ENCODE assay signal across 8 mouse cellular contexts in the genomic region with DNA sequence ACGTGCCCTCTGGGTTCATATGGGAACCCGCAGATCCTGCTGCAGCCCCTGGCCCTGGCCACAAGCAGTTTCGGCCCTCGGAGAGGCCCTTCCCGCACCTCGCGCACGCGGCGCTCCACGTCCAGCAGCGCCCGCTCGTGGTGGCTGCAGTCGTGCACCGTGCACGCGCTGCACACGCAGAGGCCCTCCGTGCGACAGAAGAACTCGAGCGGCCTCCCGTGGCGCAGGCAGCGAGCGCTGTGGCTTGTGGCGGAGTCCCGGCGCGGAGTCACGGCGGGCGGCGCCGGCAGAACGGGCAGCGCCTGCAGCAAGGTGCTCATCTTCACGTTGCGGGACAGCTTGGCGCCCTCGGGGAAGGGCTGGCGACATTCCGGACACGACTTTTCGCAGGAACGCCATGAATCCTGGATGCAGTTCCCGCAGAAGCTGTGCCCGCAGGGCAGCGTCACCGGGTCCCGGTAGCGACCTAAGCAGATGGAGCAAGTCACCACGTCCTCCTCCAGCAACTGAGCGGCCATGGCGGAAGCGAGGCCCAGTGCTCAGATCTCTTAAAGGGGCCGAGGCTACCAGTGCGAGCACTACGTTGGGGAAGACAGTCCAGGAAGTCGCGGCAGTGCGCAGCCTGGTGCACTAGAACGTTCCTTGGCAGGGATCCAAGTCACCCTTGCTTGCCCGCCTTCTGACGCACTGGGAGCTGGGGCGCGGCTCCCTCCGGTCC. TPM values are rescaled to one million over a fixed set of nuclear protein-coding genes. Genes with fewer than 3 reads are reported as not detected.
DNase-seq lines count a peak whose midpoint lies in the region; ATAC-seq lines count a peak whose summit lies in the region.

Gene Trim65 (minus strand): TSS at position 641 of the 718 bp plus-strand sequence.

- H3K4me2 ChIP-seq in intestine, embryonic 15.5 days (replicated peaks): peak within 1 kb of the TSS; percentile 82

- H3K4me3 ChIP-seq in intestine, embryonic 15.5 days (replicated peaks): peak within 1 kb of the TSS; percentile 66

- peak within 1 kb of the TSS; percentile 81 for H3K9ac ChIP-seq in intestine, embryonic 15.5 days

- DNase-seq in adrenal gland, adult 18-20 months (ENCODE audit: low spot score in 2 of 2): peak; percentile 83 to 87
- DNase-seq in embryo, embryonic 11 days: peak; percentile 95
- DNase-seq in gastrocnemius, postnatal 25 days: peak; percentile 88
- DNase-seq in left cerebral cortex, postnatal 14 days (ENCODE audit: low spot score in 2 of 2): peak; percentile 89 to 91
- DNase-seq in right cerebral cortex, postnatal 14 days: peak; percentile 90
- DNase-seq in urinary bladder, postnatal 25 days (ENCODE audit: low spot score): peak; percentile 84

- H3K27ac ChIP-seq in intestine, embryonic 15.5 days: peak within 1 kb of the TSS; percentile 96

- H3K36me3 ChIP-seq in intestine, embryonic 15.5 days: peaks cover 18% of the 10 kb centered on the region

- intact Hi-C loops in left cerebral cortex, postnatal 14 days (cut with DNase I): loop anchor here (1.0 to 5.0 kb wide), 2 partner anchors 43 to 108 kb away; no protein-coding TSS in a partner anchor

- H3K27me3 ChIP-seq in intestine, embryonic 15.5 days (replicated peaks): no peaks in the 10 kb centered on the region

- H3K4me1 ChIP-seq in intestine, embryonic 15.5 days (replicated peaks): peaks cover 31% of the 10 kb centered on the region

- WGBS in intestine, embryonic 15.5 days: under 1% methylated on average over 67 of the region's 69 CpGs

- H3K9me3 ChIP-seq in intestine, embryonic 15.5 days: no peaks in the 10 kb centered on the region

- ATAC-seq in intestine, embryonic 15.5 days: peak; percentile 89
- ATAC-seq in megakaryocyte-erythroid progenitor cell, adult 5-6 weeks (replicated peaks; ENCODE audit: low FRiP score, low TSS enrichment, poor library complexity, severe bottlenecking): peak; percentile 75

RNA-seq across cellular contexts. Expression of gene Trim65, which starts in this region (rescaled TPM):
- total RNA-seq in adrenal gland, adult 18-20 months (2021): 10 to 100 TPM; 12.9 to 13.1 TPM
- total RNA-seq in gastrocnemius, postnatal 25 days (2021): 1 to 10 TPM; 5.1 to 5.4 TPM
- 6.4 and 7.1 TPM in 2 replicates for polyA plus RNA-seq in intestine, embryonic 15.5 days (2015; fragmentation: Nextera tagmentation; extraction: Ambion mirVana)
- 1 to 10 TPM; 5.4 to 7.0 TPM for total RNA-seq in left cerebral cortex, postnatal 14 days (2021)
- total RNA-seq in megakaryocyte-erythroid progenitor cell, adult 5-6 weeks (2014; fragmentation: Nextera tagmentation): 17.4 and 20.5 TPM in 2 replicates
- 8.2 and 8.3 TPM in 2 replicates for total RNA-seq in megakaryocyte-erythroid progenitor cell, adult 5-6 weeks (2017)

Comparison
In these comparisons a context has a peak if more than half of its experiments do, and no peak if none do; other contexts are left out.
1. Peak in every context shown above with its lines: DNase-seq, ATAC-seq, H3K4me3 ChIP-seq and H3K27ac ChIP-seq.